Mouse (Mus musculus) lung, postnatal 0 days (tissue): Measurements from ENCODE around the gene Lrp1. TPM values are rescaled to one million over a fixed set of nuclear protein-coding genes. Genes with fewer than 3 reads are reported as not detected.

Source experiments
- ATAC-seq: fragments of 200-750 bp; cut with Nextera tagmentation; 2 replicates; pipeline ENCODE4 v1.8.0; 2017; ENCODE audit warnings: moderate library complexity
- DNase-seq: peaks from one replicate; pipeline ENCODE4 v3.0.0-alpha.2; 2016; ENCODE audit warnings: low spot score
- H3K27ac ChIP-seq: fragments of 300-500 bp; sonication (generic); 2 replicates; pipeline ENCODE4 v1.5.1; 2014; ENCODE audit warnings: antibody characterized with exemption, mild to moderate bottlenecking, low read length, mixed read lengths
- H3K27me3 ChIP-seq: fragments of 300-500 bp; sonication (generic); replicated peaks from 2 replicates; pipeline ENCODE4 v1.6.1; 2014; ENCODE audit warnings: low read length, mixed read lengths; ENCODE audit not compliant: insufficient read depth
- H3K36me3 ChIP-seq: fragments of 300-500 bp; sonication (generic); 2 replicates; pipeline ENCODE4 v1.6.1; 2014; ENCODE audit warnings: low read length, mixed read lengths; ENCODE audit not compliant: insufficient read depth
- H3K4me1 ChIP-seq: fragments of 300-500 bp; sonication (generic); 2 replicates; pipeline ENCODE4 v1.6.1; 2014; ENCODE audit warnings: antibody characterized with exemption, low read depth, low read length, mixed read lengths; ENCODE audit not compliant: insufficient read depth
- H3K4me2 ChIP-seq: fragments of 300-500 bp; sonication (generic); replicated peaks from 2 replicates; pipeline ENCODE4 v1.6.1; 2014; ENCODE audit warnings: low read depth, mild to moderate bottlenecking, low read length, moderate library complexity, mixed read lengths
- H3K4me3 ChIP-seq: fragments of 300-500 bp; sonication (generic); 2 replicates; pipeline ENCODE4 v1.5.1; 2014; ENCODE audit warnings: low read depth, low read length
- H3K9ac ChIP-seq: fragments of 300-500 bp; sonication (generic); replicated peaks from 2 replicates; pipeline ENCODE4 v1.6.1; 2014; ENCODE audit warnings: low read depth, mild to moderate bottlenecking
- H3K9me3 ChIP-seq: fragments of 300-500 bp; sonication (generic); 2 replicates; pipeline ENCODE4 v1.6.1; 2016; ENCODE audit warnings: low read length, mixed read lengths
- CTCF ChIP-seq: IDR thresholded peaks from 2 replicates; pipeline ENCODE4 v1.5.1; 2016; ENCODE audit warnings: antibody characterized with exemption, mild to moderate bottlenecking
- EP300 ChIP-seq: IDR thresholded peaks from 2 replicates; pipeline ENCODE4 v1.6.1; 2016; ENCODE audit warnings: antibody characterized with exemption, mild to moderate bottlenecking, control low read depth
- WGBS: fragments of 180-500 bp; shearing (Covaris S2); extraction: QIAGEN DNeasy Blood & Tissue Kit; methylation state at CpG from one replicate; pipeline ENCODE4 v1.1.7; 2014; 5-methylcytosine and 5-hydroxymethylcytosine counted together
- polyA plus RNA-seq: library from polyadenylated mRNA; unstranded; fragments of >200 nt; fragmentation: Nextera tagmentation; extraction: Ambion mirVana; gene quantifications from 2 replicates; pipeline ENCODE4 v1.2.1, GENCODE M21; 2015

The Lrp1 gene
- polyA plus RNA-seq, 1 experiment from 2014 or later = 71.0 TPM

GRCm38 (mm10) chr10:127609415-127610065, 11.4 kb downstream of the Lrp1 start:
- no peak for TF ChIP-seq CTCF
- TF ChIP-seq EP300 = peak; percentile 30; the same call in 1 of the 2 replicates
- 54% methylated on average over 9 of the region's 9 CpGs for WGBS
- DNase-seq (peak; percentile 65), ATAC-seq (peak; percentile 47)
- H3K9ac ChIP-seq = no peak overlapping the region
- H3K9me3 ChIP-seq = no peaks in the 10 kb centered on the region
- peaks cover 3% of the 10 kb centered on the region; the same call in 1 of the 2 replicates for H3K4me1 ChIP-seq
- no peaks in the 10 kb centered on the region for H3K27me3 ChIP-seq
- peak overlapping the region; percentile 54 for H3K27ac ChIP-seq
- H3K36me3 ChIP-seq = 0 out of 2 replicates have a peak, but pooled peaks cover 4% of the 10 kb centered on the region
- no peak overlapping the region for H3K4me3 ChIP-seq
- no peak overlapping the region for H3K4me2 ChIP-seq

- Histone ChIP-seq H3K9ac (no peak overlapping the region), H3K27me3 (no peaks in the 10 kb centered on the region), H3K4me1 (peaks cover 9% of the 10 kb centered on the region; the same call in 1 of the 2 replicates), H3K27ac (no peak overlapping the region), H3K36me3 (0 out of 2 replicates have a peak, but pooled peaks cover 4% of the 10 kb centered on the region), H3K4me3 (no peak overlapping the region), H3K4me2 (no peak overlapping the region), H3K9me3 (no peaks in the 10 kb centered on the region)
- ATAC-seq = no peak
- TF ChIP-seq EP300 = no peak
- TF ChIP-seq CTCF = no peak
- DNase-seq = no peak
- WGBS = 87% methylated on average over 7 of the region's 7 CpGs
Observed at GRCm38 (mm10) chr10:127607059-127607458, 13.9 kb downstream of the Lrp1 start.

- no peak overlapping the region for H3K27ac ChIP-seq
- no peak for ATAC-seq
- 91% methylated on average over 9 of the region's 9 CpGs for WGBS
- H3K4me1 ChIP-seq = peaks cover 9% of the 10 kb centered on the region; the same call in 1 of the 2 replicates
- no peaks in the 10 kb centered on the region for H3K36me3 ChIP-seq
- TF ChIP-seq CTCF (no peak), EP300 (no peak)
- H3K27me3 ChIP-seq = no peaks in the 10 kb centered on the region
- no peak overlapping the region for H3K4me2 ChIP-seq
- H3K9ac ChIP-seq = no peak overlapping the region
- no peaks in the 10 kb centered on the region for H3K9me3 ChIP-seq
- no peak overlapping the region for H3K4me3 ChIP-seq
- DNase-seq = no peak
Observed at GRCm38 (mm10) chr10:127605756-127606155, 15.2 kb downstream of the Lrp1 start.

- 70% methylated on average over 8 of the region's 8 CpGs for WGBS
- H3K4me1 ChIP-seq = peaks cover 9% of the 10 kb centered on the region; the same call in 1 of the 2 replicates
- H3K9ac ChIP-seq = no peak overlapping the region
- no peaks in the 10 kb centered on the region for H3K36me3 ChIP-seq
- TF ChIP-seq EP300 (no peak), CTCF (no peak)
- no peaks in the 10 kb centered on the region for H3K27me3 ChIP-seq
- no peak overlapping the region for H3K4me3 ChIP-seq
- no peaks in the 10 kb centered on the region for H3K9me3 ChIP-seq
- ATAC-seq = no peak
- no peak overlapping the region for H3K27ac ChIP-seq
- DNase-seq = no peak
- H3K4me2 ChIP-seq = no peak overlapping the region
Observed at GRCm38 (mm10) chr10:127605251-127605547, 15.7 kb downstream of the Lrp1 start.

GRCm38 (mm10) chr10:127604465-127605250, 16.3 kb downstream of the Lrp1 start:
- DNase-seq (peak; percentile 88), ATAC-seq (peak; percentile 65)
- H3K36me3 ChIP-seq = no peaks in the 10 kb centered on the region
- H3K27ac ChIP-seq = peak overlapping the region; percentile 66
- H3K9ac ChIP-seq = no peak overlapping the region
- H3K4me2 ChIP-seq = no peak overlapping the region
- H3K4me1 ChIP-seq = peaks cover 11% of the 10 kb centered on the region; the same call in 1 of the 2 replicates
- H3K9me3 ChIP-seq = no peaks in the 10 kb centered on the region
- H3K4me3 ChIP-seq = no peak overlapping the region
- peak; percentile 46; the same call in 1 of the 2 replicates for TF ChIP-seq EP300
- no peak for TF ChIP-seq CTCF
- WGBS = 27% methylated on average over 15 of the region's 15 CpGs
- no peaks in the 10 kb centered on the region for H3K27me3 ChIP-seq
